Mouse (Mus musculus): Measurements from ENCODE around the gene Camta1.

- TF ChIP-seq CTCF (IDR thresholded peaks at IDR 0.05; ENCODE audit: low read depth, low read length) (no peak), POLR2A (IDR thresholded peaks at IDR 0.05; ENCODE audit: borderline replicate concordance, low read depth, low read length) (no peak)
Observed at GRCm38 (mm10) chr4:151741249-151742137, 120.2 kb downstream of the Camta1 start.

Data from bone marrow macrophage, adult 2 months (primary cell).